Mouse (Mus musculus) NIH3T3 (cell line): ENCODE data around the gene Clic6.

ENCODE experiments used
- DNase-seq: peaks from one replicate; pipeline ENCODE4 v3.0.0-alpha.2; 2012; ENCODE audit warnings: low read depth

The Clic6 gene

GRCm38 (mm10) chr16:92524651-92525050, 39.1 kb downstream of the Clic6 start:
- no peak for DNase-seq

- DNase-seq = no peak
Observed at GRCm38 (mm10) chr16:92525919-92526318, 40.4 kb downstream of the Clic6 start.

GRCm38 (mm10) chr16:92535258-92535657, 49.7 kb downstream of the Clic6 start:
- no peak for DNase-seq

- no peak for DNase-seq
Observed at GRCm38 (mm10) chr16:92538356-92538755, 52.8 kb downstream of the Clic6 start.

- DNase-seq = peak; percentile 82
Observed at GRCm38 (mm10) chr16:92544264-92544663, 58.7 kb downstream of the Clic6 start.

- DNase-seq = no peak
Observed at GRCm38 (mm10) chr16:92548651-92549050, 63.1 kb downstream of the Clic6 start.

- no peak for DNase-seq
Observed at GRCm38 (mm10) chr16:92551266-92552105, 66.0 kb downstream of the Clic6 start.

- DNase-seq = no peak
Observed at GRCm38 (mm10) chr16:92552106-92552382, 66.5 kb downstream of the Clic6 start.

- DNase-seq = no peak
Observed at GRCm38 (mm10) chr16:92552858-92553257, 67.3 kb downstream of the Clic6 start.

- no peak for DNase-seq
Observed at GRCm38 (mm10) chr16:92555051-92555450, 69.5 kb downstream of the Clic6 start.

- peak; percentile 53 for DNase-seq
Observed at GRCm38 (mm10) chr16:92565291-92565690, 79.8 kb downstream of the Clic6 start.

GRCm38 (mm10) chr16:92565708-92566107, 80.2 kb downstream of the Clic6 start:
- peak; percentile 92 for DNase-seq

GRCm38 (mm10) chr16:92566146-92566545, 80.6 kb downstream of the Clic6 start:
- DNase-seq = no peak

- no peak for DNase-seq
Observed at GRCm38 (mm10) chr16:92571246-92571645, 85.7 kb downstream of the Clic6 start.

- DNase-seq = no peak
Observed at GRCm38 (mm10) chr16:92573193-92573592, 87.7 kb downstream of the Clic6 start.

GRCm38 (mm10) chr16:92575792-92576191, 90.3 kb downstream of the Clic6 start:
- no peak for DNase-seq

- peak; percentile 57 for DNase-seq
Observed at GRCm38 (mm10) chr16:92577381-92577780, 91.8 kb downstream of the Clic6 start.

GRCm38 (mm10) chr16:92578915-92579653, 93.5 kb downstream of the Clic6 start:
- peak; percentile 8 for DNase-seq

- no peak for DNase-seq
Observed at GRCm38 (mm10) chr16:92580981-92581380, 95.4 kb downstream of the Clic6 start.

- DNase-seq = peak; percentile 40
Observed at GRCm38 (mm10) chr16:92581767-92582166, 96.2 kb downstream of the Clic6 start.

- no peak for DNase-seq
Observed at GRCm38 (mm10) chr16:92587836-92588235, 102.3 kb downstream of the Clic6 start.
